Mouse (Mus musculus): ENCODE results near the gene Gabpb2. TPM values are rescaled to one million over a fixed set of nuclear protein-coding genes. Genes with fewer than 3 reads are reported as not detected.
A peak's percentile ranks its signal among the peaks of the same experiment; 100 is the strongest.
"Not testable (repeated sequence)": the region's sequence is repeated elsewhere in the genome, so short reads cannot be mapped to it uniquely, and the experiment has no call there.

Gabpb2 gene
- total and polyA plus RNA-seq, 2 experiments = 6.1 to 13.7 TPM

DNA sequence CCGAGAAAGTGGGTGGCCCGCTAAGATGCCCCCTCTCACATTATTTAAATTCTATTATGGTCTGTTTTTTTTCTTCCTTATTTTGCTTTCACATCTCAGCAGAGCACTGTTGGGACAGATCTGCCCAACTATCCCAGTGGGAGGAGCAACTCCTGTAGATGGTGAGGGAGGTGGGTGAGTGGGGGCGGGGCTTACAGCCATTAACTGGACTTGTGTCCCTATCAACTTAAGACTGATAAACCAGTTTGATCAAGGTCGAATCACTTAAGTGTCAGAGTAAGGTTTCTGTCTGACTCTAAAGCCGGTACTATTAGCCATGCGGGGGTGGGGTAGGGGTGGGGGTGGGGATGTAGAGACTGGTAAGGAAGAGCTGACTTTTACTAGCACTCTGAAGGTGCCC, 82.7 kb downstream of the Gabpb2 start:
- no peaks in the 10 kb centered on the region for H3K27me3 ChIP-seq (ENCODE audit: control insufficient read depth, insufficient read depth, low read length)
- peaks cover 10% of the 10 kb centered on the region; the same call in 1 of the 2 replicates for H3K4me1 ChIP-seq (ENCODE audit: control insufficient read depth, insufficient read depth, low read length)
- 9% methylated on average over 6 of the region's 6 CpGs for WGBS
- no peaks in the 10 kb centered on the region; the same call in 1 of the 2 replicates for H3K79me2 ChIP-seq (ENCODE audit: control insufficient read depth, insufficient read depth, low read length)
- TF ChIP-seq CTCF (IDR thresholded peaks at IDR 0.05; ENCODE audit: low read depth, low read length) (no peak), POLR2A (IDR thresholded peaks at IDR 0.05; ENCODE audit: extremely low read depth, insufficient read depth, low read length) (no peak)
- H3K4me3 ChIP-seq (ENCODE audit: insufficient read depth, low read depth, low read length) = peak overlapping the region; percentile 23
- peak overlapping the region; percentile 62 for H3K9ac ChIP-seq (ENCODE audit: low read depth, low read length)
- peak; percentile 72 for DNase-seq (ENCODE audit: extremely low read depth, low read depth, low spot score)
- H3K27ac ChIP-seq (replicated peaks; ENCODE audit: insufficient read depth, low read depth, low read length) = peak overlapping the region; percentile 33; the same call in 1 of the 2 replicates
- peaks cover 1% of the 10 kb centered on the region; the same call in 1 of the 2 replicates for H3K36me3 ChIP-seq (ENCODE audit: control insufficient read depth, insufficient read depth, low read length)

DNA sequence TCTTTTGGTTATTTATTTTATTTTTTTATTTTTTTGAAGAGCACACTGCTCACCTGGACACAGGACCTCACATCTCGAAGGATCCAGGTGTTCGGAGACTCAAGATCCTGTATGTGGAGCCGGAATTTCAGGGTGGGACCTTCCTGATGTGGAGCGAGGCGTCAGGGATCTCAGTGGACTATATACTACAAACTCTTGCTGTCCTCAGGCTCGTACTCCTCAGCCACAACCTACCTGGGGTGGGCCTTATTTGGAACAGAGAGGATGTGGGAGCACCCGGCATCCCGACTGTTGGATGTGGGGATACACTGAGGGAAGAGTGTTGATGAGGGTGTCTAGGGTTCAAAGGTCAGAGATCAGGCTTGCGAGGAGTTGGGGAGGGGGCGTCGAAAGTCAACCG, 83.6 kb downstream of the Gabpb2 start:
- H3K9ac ChIP-seq (ENCODE audit: low read depth, low read length); H3K4me3 ChIP-seq (ENCODE audit: insufficient read depth, low read depth, low read length); H3K27me3 ChIP-seq (ENCODE audit: control insufficient read depth, insufficient read depth, low read length); H3K27ac ChIP-seq (replicated peaks; ENCODE audit: insufficient read depth, low read depth, low read length); H3K79me2 ChIP-seq (ENCODE audit: control insufficient read depth, insufficient read depth, low read length); H3K36me3 ChIP-seq (ENCODE audit: control insufficient read depth, insufficient read depth, low read length); DNase-seq (ENCODE audit: extremely low read depth, low read depth, low spot score): not testable (repeated sequence)
- WGBS = no CpG with 5 or more reads among the region's 12 CpGs
- H3K4me1 ChIP-seq (ENCODE audit: control insufficient read depth, insufficient read depth, low read length) = peaks cover 10% of the 10 kb centered on the region; the same call in 1 of the 2 replicates

DNA sequence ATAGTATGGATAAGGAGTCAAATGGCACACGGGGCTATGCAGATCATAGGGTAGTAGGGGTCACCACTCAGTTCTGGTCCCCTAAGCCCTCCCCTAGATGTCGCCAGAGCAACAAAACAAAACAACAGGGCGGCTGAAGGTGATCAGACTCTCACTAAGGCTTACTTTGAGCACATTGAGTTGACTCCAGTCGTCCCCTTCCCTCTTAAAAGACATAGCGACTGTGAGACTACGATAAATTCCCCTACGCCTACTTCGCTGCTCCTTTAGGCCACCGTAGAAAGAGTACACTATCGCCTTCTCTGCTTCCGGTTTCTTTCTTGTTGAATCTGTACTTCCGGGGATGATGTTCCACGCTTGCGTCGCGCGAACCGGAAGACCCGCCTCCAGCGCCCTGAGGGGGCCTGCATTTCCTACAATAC, 84.0 kb downstream of the Gabpb2 start, which contains the start of the genes Scnm1 and Lysmd1:
Scnm1 (minus strand) TSS at position 332 of the 422 bp plus-strand sequence.
Lysmd1 (plus strand) TSS at position 409 of the 422 bp plus-strand sequence.
- H3K4me1 ChIP-seq (ENCODE audit: control insufficient read depth, insufficient read depth, low read length) = peaks cover 10% of the 10 kb centered on the region; the same call in 1 of the 2 replicates
- peak within 1 kb of the TSS; percentile 80 for H3K27ac ChIP-seq (replicated peaks; ENCODE audit: insufficient read depth, low read depth, low read length)
- peak; percentile 95 for DNase-seq (ENCODE audit: extremely low read depth, low read depth, low spot score)
- under 1% methylated on average over 20 of the region's 20 CpGs for WGBS
- H3K36me3 ChIP-seq (ENCODE audit: control insufficient read depth, insufficient read depth, low read length) = peaks cover 1% of the 10 kb centered on the region; the same call in 1 of the 2 replicates
- no peaks in the 10 kb centered on the region for H3K27me3 ChIP-seq (ENCODE audit: control insufficient read depth, insufficient read depth, low read length)
- no peak for TF ChIP-seq POLR2A (IDR thresholded peaks at IDR 0.05; ENCODE audit: extremely low read depth, insufficient read depth, low read length)
- no peak; the same call in 1 of the 2 replicates for TF ChIP-seq CTCF (IDR thresholded peaks at IDR 0.05; ENCODE audit: low read depth, low read length)
- H3K4me3 ChIP-seq (ENCODE audit: insufficient read depth, low read depth, low read length) = peak within 1 kb of the TSS; percentile 78
- peak within 1 kb of the TSS; percentile 85 for H3K9ac ChIP-seq (ENCODE audit: low read depth, low read length)
- H3K79me2 ChIP-seq (ENCODE audit: control insufficient read depth, insufficient read depth, low read length) = no peaks in the 10 kb centered on the region; the same call in 1 of the 2 replicates

DNA sequence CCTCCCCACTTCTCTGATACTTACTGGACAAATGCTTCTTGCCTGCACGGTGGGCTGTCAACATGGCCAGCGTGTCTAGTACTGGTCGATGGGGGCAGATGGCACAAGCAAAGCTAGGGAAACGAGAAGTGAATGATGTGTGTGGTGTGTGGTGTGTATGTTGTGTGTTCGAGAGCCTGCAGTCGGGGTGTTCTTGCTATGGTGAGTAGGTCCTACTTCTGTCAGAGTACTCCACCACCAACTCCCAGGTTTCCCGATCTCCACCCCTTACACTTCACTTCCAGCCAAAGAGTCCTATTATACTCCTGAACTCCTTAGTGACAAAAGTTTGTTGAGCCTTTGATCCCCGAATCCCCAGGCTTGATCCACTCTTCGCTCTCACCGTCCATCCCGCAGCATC, 84.5 kb downstream of the Gabpb2 start:
- 54% methylated on average over 11 of the region's 11 CpGs for WGBS
- DNase-seq (ENCODE audit: extremely low read depth, low read depth, low spot score) = no peak
- peaks cover 1% of the 10 kb centered on the region; the same call in 1 of the 2 replicates for H3K36me3 ChIP-seq (ENCODE audit: control insufficient read depth, insufficient read depth, low read length)
- H3K27me3 ChIP-seq (ENCODE audit: control insufficient read depth, insufficient read depth, low read length) = no peaks in the 10 kb centered on the region
- TF ChIP-seq POLR2A (IDR thresholded peaks at IDR 0.05; ENCODE audit: extremely low read depth, insufficient read depth, low read length) (no peak), CTCF (IDR thresholded peaks at IDR 0.05; ENCODE audit: low read depth, low read length) (no peak)
- H3K9ac ChIP-seq (ENCODE audit: low read depth, low read length) = peak overlapping the region; percentile 85
- H3K4me1 ChIP-seq (ENCODE audit: control insufficient read depth, insufficient read depth, low read length) = peaks cover 10% of the 10 kb centered on the region; the same call in 1 of the 2 replicates
- peak overlapping the region; percentile 78 for H3K4me3 ChIP-seq (ENCODE audit: insufficient read depth, low read depth, low read length)
- no peak overlapping the region for H3K27ac ChIP-seq (replicated peaks; ENCODE audit: insufficient read depth, low read depth, low read length)
- H3K79me2 ChIP-seq (ENCODE audit: control insufficient read depth, insufficient read depth, low read length) = no peaks in the 10 kb centered on the region; the same call in 1 of the 2 replicates

DNA sequence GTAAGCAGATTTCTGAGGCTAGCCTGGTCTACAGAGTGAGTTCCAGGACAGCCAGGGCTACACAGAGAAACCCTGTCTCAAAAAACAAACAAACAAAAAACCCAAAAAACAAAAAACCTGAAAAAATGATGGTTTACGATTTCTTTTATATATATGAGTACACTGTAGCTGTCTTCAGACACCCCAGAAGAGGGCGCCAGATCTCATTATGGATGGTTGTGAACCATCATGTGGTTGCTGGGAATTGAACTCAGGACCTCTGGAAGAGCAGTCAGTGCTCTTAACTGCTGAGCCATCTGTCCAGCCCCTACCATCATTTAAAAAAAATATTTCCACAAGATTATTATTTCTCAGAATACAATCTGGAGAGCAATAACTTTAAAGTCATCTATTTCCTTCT, 85.3 kb downstream of the Gabpb2 start:
- not testable (repeated sequence) for H3K27ac ChIP-seq (replicated peaks; ENCODE audit: insufficient read depth, low read depth, low read length); H3K9ac ChIP-seq (ENCODE audit: low read depth, low read length); DNase-seq (ENCODE audit: extremely low read depth, low read depth, low spot score); H3K4me1 ChIP-seq (ENCODE audit: control insufficient read depth, insufficient read depth, low read length); H3K27me3 ChIP-seq (ENCODE audit: control insufficient read depth, insufficient read depth, low read length); H3K79me2 ChIP-seq (ENCODE audit: control insufficient read depth, insufficient read depth, low read length); H3K4me3 ChIP-seq (ENCODE audit: insufficient read depth, low read depth, low read length); H3K36me3 ChIP-seq (ENCODE audit: control insufficient read depth, insufficient read depth, low read length)
- 95% methylated on average over 2 of the region's 2 CpGs for WGBS

Other genes starting within 250 kb of the Gabpb2 start
- gene Pi4kb, start 243.2 kb downstream of the Gabpb2 start, total RNA-seq (2014; rRNA removed) = 26.5 and 30.8 TPM in 2 replicates
- gene Pi4kb, start 243.2 kb downstream of the Gabpb2 start, polyA plus RNA-seq (2012; rRNA removed) = 25.3 and 26.0 TPM in 2 replicates
- gene Zfp687, start 202.5 kb downstream of the Gabpb2 start, total RNA-seq (2014; rRNA removed) = 2.1 and 3.2 TPM in 2 replicates
- 6.8 and 8.8 TPM in 2 replicates for gene Zfp687, start 202.5 kb downstream of the Gabpb2 start, polyA plus RNA-seq (2012; rRNA removed)
- 140 and 156 TPM in 2 replicates for gene Psmd4, start 175.3 kb downstream of the Gabpb2 start, total RNA-seq (2014; rRNA removed)
- gene Psmd4, start 175.3 kb downstream of the Gabpb2 start, polyA plus RNA-seq (2012; rRNA removed) = 132 and 134 TPM in 2 replicates
- 4.5 and 5.6 TPM in 2 replicates for gene Pip5k1a, start 111.0 kb downstream of the Gabpb2 start, total RNA-seq (2014; rRNA removed)
- 5.2 and 6.7 TPM in 2 replicates for gene Pip5k1a, start 111.0 kb downstream of the Gabpb2 start, polyA plus RNA-seq (2012; rRNA removed)
- 9.9 and 12.7 TPM in 2 replicates for gene Vps72, start 106.9 kb downstream of the Gabpb2 start, total RNA-seq (2014; rRNA removed)
- 25.1 and 27.4 TPM in 2 replicates for gene Vps72, start 106.9 kb downstream of the Gabpb2 start, polyA plus RNA-seq (2012; rRNA removed)
- 0.65 TPM in 1 of 2 replicates, not detected in the other for gene Tmod4, start 93.4 kb downstream of the Gabpb2 start, total RNA-seq (2014; rRNA removed)
- 0.25 TPM in 1 of 2 replicates, not detected in the other for gene Tmod4, start 93.4 kb downstream of the Gabpb2 start, polyA plus RNA-seq (2012; rRNA removed)
- gene Scnm1, start 83.9 kb downstream of the Gabpb2 start, total RNA-seq (2014; rRNA removed) = 12.6 and 13.3 TPM in 2 replicates
- 15.2 and 17.7 TPM in 2 replicates for gene Scnm1, start 83.9 kb downstream of the Gabpb2 start, polyA plus RNA-seq (2012; rRNA removed)
- gene Lysmd1, start 83.8 kb downstream of the Gabpb2 start, total RNA-seq (2014; rRNA removed) = 7.0 and 7.9 TPM in 2 replicates
- 6.1 and 6.5 TPM in 2 replicates for gene Lysmd1, start 83.8 kb downstream of the Gabpb2 start, polyA plus RNA-seq (2012; rRNA removed)
- 2.3 and 2.8 TPM in 2 replicates for gene Tnfaip8l2, start 75.6 kb downstream of the Gabpb2 start, total RNA-seq (2014; rRNA removed)
- 2.7 and 4.0 TPM in 2 replicates for gene Tnfaip8l2, start 75.6 kb downstream of the Gabpb2 start, polyA plus RNA-seq (2012; rRNA removed)
- 0.65 and 1.1 TPM in 2 replicates for gene Sema6c, start 57.5 kb downstream of the Gabpb2 start, total RNA-seq (2014; rRNA removed)
- 2.1 and 2.9 TPM in 2 replicates for gene Sema6c, start 57.5 kb downstream of the Gabpb2 start, polyA plus RNA-seq (2012; rRNA removed)
- 8.9 and 12.3 TPM in 2 replicates for gene Cdc42se1, start 10.8 kb upstream of the Gabpb2 start, total RNA-seq (2014; rRNA removed)
- 12.4 and 13.1 TPM in 2 replicates for gene Cdc42se1, start 10.8 kb upstream of the Gabpb2 start, polyA plus RNA-seq (2012; rRNA removed)
- 0.81 and 0.83 TPM in 2 replicates for gene Mllt11, start 14.3 kb upstream of the Gabpb2 start, total RNA-seq (2014; rRNA removed)
- gene Mllt11, start 14.3 kb upstream of the Gabpb2 start, polyA plus RNA-seq (2012; rRNA removed) = 0.81 and 1.4 TPM in 2 replicates
- 0.09 TPM in 1 of 2 replicates, not detected in the other for gene Gm128, start 23.7 kb upstream of the Gabpb2 start, total RNA-seq (2014; rRNA removed)
- 0.06 TPM in 1 of 2 replicates, not detected in the other for gene Gm128, start 23.7 kb upstream of the Gabpb2 start, polyA plus RNA-seq (2012; rRNA removed)
- gene Bnipl, start 33.3 kb upstream of the Gabpb2 start, total RNA-seq (2014; rRNA removed) = 0.07 TPM in 1 of 2 replicates, not detected in the other
- gene Bnipl, start 33.3 kb upstream of the Gabpb2 start, polyA plus RNA-seq (2012; rRNA removed) = 0.16 TPM in 1 of 2 replicates, not detected in the other
- gene Mindy1, start 63.4 kb upstream of the Gabpb2 start, total RNA-seq (2014; rRNA removed) = 56.6 and 63.6 TPM in 2 replicates
- gene Mindy1, start 63.4 kb upstream of the Gabpb2 start, polyA plus RNA-seq (2012; rRNA removed) = 122 and 137 TPM in 2 replicates
- 7.6 and 7.8 TPM in 2 replicates for gene Prune1, start 64.2 kb upstream of the Gabpb2 start, total RNA-seq (2014; rRNA removed)
- gene Prune1, start 64.2 kb upstream of the Gabpb2 start, polyA plus RNA-seq (2012; rRNA removed) = 11.3 and 12.8 TPM in 2 replicates
- 0.54 and 0.55 TPM in 2 replicates for gene Anxa9, start 89.3 kb upstream of the Gabpb2 start, total RNA-seq (2014; rRNA removed)
- 0.47 and 0.91 TPM in 2 replicates for gene Anxa9, start 89.3 kb upstream of the Gabpb2 start, polyA plus RNA-seq (2012; rRNA removed)
- 283 and 284 TPM in 2 replicates for gene Cers2, start 96.9 kb upstream of the Gabpb2 start, total RNA-seq (2014; rRNA removed)
- gene Cers2, start 96.9 kb upstream of the Gabpb2 start, polyA plus RNA-seq (2012; rRNA removed) = 266 and 271 TPM in 2 replicates
- 13.3 and 15.7 TPM in 2 replicates for gene Setdb1, start 139.3 kb upstream of the Gabpb2 start, total RNA-seq (2014; rRNA removed)
- gene Setdb1, start 139.3 kb upstream of the Gabpb2 start, polyA plus RNA-seq (2012; rRNA removed) = 6.3 and 8.6 TPM in 2 replicates
- gene 4930558C23Rik, start 184.9 kb upstream of the Gabpb2 start, total RNA-seq (2014; rRNA removed) = not detected in 2 replicates
- gene 4930558C23Rik, start 184.9 kb upstream of the Gabpb2 start, polyA plus RNA-seq (2012; rRNA removed) = not detected in 2 replicates
- 23.6 and 24.3 TPM in 2 replicates for gene Arnt, start 216.5 kb upstream of the Gabpb2 start, total RNA-seq (2014; rRNA removed)
- 14.2 and 20.8 TPM in 2 replicates for gene Arnt, start 216.5 kb upstream of the Gabpb2 start, polyA plus RNA-seq (2012; rRNA removed)

All from liver, adult 2 months (tissue).